Mouse (Mus musculus): ENCODE data around the gene Gm10337. TPM values are rescaled to one million over a fixed set of nuclear protein-coding genes. Genes with fewer than 3 reads are reported as not detected.

Gene Gm10337
- total and polyA plus RNA-seq, 3 experiments = not detected

GRCm38 (mm10) chr15:102503924-102504782, 631 bp downstream of the Gm10337 start:
- Histone ChIP-seq H3K4me1 (ENCODE audit: control insufficient read depth in 1 of 2, insufficient read depth in 2 of 2) (peaks cover 0 to 8% of the 10 kb centered on the region in 2 experiments; a peak in 2 of 4 replicates), H3K9ac (ENCODE audit: insufficient read depth, low read depth) (no peak overlapping the region), H3K9me3 (replicated peaks; ENCODE audit: low read length) (no peaks in the 10 kb centered on the region), H3K79me2 (replicated peaks; ENCODE audit: control insufficient read depth, extremely low read depth, insufficient read depth, poor library complexity, severe bottlenecking) (no peaks in the 10 kb centered on the region), H3K4me3 (replicated peaks in 1 of 3; ENCODE audit: low read depth in 2 of 3, low read length in 2 of 3, poor library complexity in 1 of 3) (no peak overlapping the region), H3K27ac (ENCODE audit: insufficient read depth, low read depth) (no peak overlapping the region), H3K27me3 (replicated peaks) (no peaks in the 10 kb centered on the region), H3K4me2 (ENCODE audit: insufficient read depth, low read depth, poor library complexity, severe bottlenecking) (no peak overlapping the region), H3K36me3 (replicated peaks in 1 of 2; ENCODE audit: control insufficient read depth in 1 of 2, insufficient read depth in 1 of 2, low read length in 1 of 2) (peaks cover 57 to 77% of the 10 kb centered on the region in 2 experiments)
- in situ Hi-C loops (cut with MboI; ENCODE audit: low pct_ligation_motif_present, low pct_unique_long_range_greater_than_20kb, low sequenced_read_pairs) = no loop called here
- dilution Hi-C loops (cut with MboI; ENCODE audit: extremely low pct_ligation_motif_present, extremely low pct_unique_long_range_greater_than_20kb, low sequenced_read_pairs) = no loop called here
- TF ChIP-seq MAX (IDR thresholded peaks at IDR 0.05; ENCODE audit: low read length) (no peak), JUN (IDR thresholded peaks at IDR 0.05; ENCODE audit: insufficient read depth, low read depth, low read length) (no peak), JUND (conservative IDR thresholded peaks at IDR 0.05; ENCODE audit: low read depth, low read length) (no peak), GABPA (IDR thresholded peaks at IDR 0.05; ENCODE audit: insufficient replicate concordance, low read depth, low read length) (no peak), ZKSCAN1 (IDR thresholded peaks at IDR 0.05; ENCODE audit: borderline replicate concordance, low read depth, low read length) (no peak)
- DNase-seq (ENCODE audit: extremely low read depth) = no peak

GRCm38 (mm10) chr15:102505073-102505769, 1.7 kb downstream of the Gm10337 start:
- Histone ChIP-seq H3K9me3 (replicated peaks; ENCODE audit: low read length) (no peaks in the 10 kb centered on the region), H3K27ac (ENCODE audit: insufficient read depth, low read depth) (no peak overlapping the region), H3K79me2 (replicated peaks; ENCODE audit: control insufficient read depth, extremely low read depth, insufficient read depth, poor library complexity, severe bottlenecking) (no peaks in the 10 kb centered on the region), H3K27me3 (replicated peaks) (no peaks in the 10 kb centered on the region), H3K9ac (ENCODE audit: insufficient read depth, low read depth) (no peak overlapping the region), H3K36me3 (replicated peaks in 1 of 2; ENCODE audit: control insufficient read depth in 1 of 2, insufficient read depth in 1 of 2, low read length in 1 of 2) (peaks cover 48 to 66% of the 10 kb centered on the region in 2 experiments), H3K4me3 (replicated peaks in 1 of 3; ENCODE audit: low read depth in 2 of 3, low read length in 2 of 3, poor library complexity in 1 of 3) (no peak overlapping the region), H3K4me1 (ENCODE audit: control insufficient read depth in 1 of 2, insufficient read depth in 2 of 2) (peaks cover 2 to 11% of the 10 kb centered on the region in 2 experiments; a peak in 3 of 4 replicates), H3K4me2 (ENCODE audit: insufficient read depth, low read depth, poor library complexity, severe bottlenecking) (no peak overlapping the region)
- no peak for TF ChIP-seq TBP (conservative IDR thresholded peaks at IDR 0.05; ENCODE audit: low read depth, low read length)
- TF ChIP-seq SIN3A (IDR thresholded peaks at IDR 0.05; ENCODE audit: low read length) = no peak
- TF ChIP-seq E2F4 (IDR thresholded peaks at IDR 0.05; ENCODE audit: insufficient replicate concordance, low read depth, low read length) = no peak
- TF ChIP-seq POLR2AphosphoS2 (IDR thresholded peaks at IDR 0.05; ENCODE audit: low read depth, low read length) = peak; percentile 59; the same call in 1 of the 2 replicates
- TF ChIP-seq UBTF (IDR thresholded peaks at IDR 0.05; ENCODE audit: low read depth, low read length) = no peak
- no peak for TF ChIP-seq SMC3 (IDR thresholded peaks at IDR 0.05; ENCODE audit: low read depth, low read length)
- no peak for TF ChIP-seq JUND (conservative IDR thresholded peaks at IDR 0.05; ENCODE audit: low read depth, low read length)
- no peak for TF ChIP-seq MXI1 (IDR thresholded peaks at IDR 0.05; ENCODE audit: low read depth, low read length)
- no peak for TF ChIP-seq BHLHE40 (IDR thresholded peaks at IDR 0.05; ENCODE audit: low read depth, low read length)
- no peak for TF ChIP-seq MYC (IDR thresholded peaks at IDR 0.05; ENCODE audit: low read depth, low read length)
- peak; percentile 15; the same call in 1 of the 2 replicates for TF ChIP-seq NELFE (IDR thresholded peaks at IDR 0.05; ENCODE audit: low read depth, low read length)
- TF ChIP-seq ZMIZ1 (IDR thresholded peaks at IDR 0.05; ENCODE audit: low read depth, low read length) = no peak
- TF ChIP-seq TCF12 (IDR thresholded peaks at IDR 0.05; ENCODE audit: low read depth, low read length) = no peak
- TF ChIP-seq NRF1 (IDR thresholded peaks at IDR 0.05; ENCODE audit: low read depth, low read length) = no peak
- TF ChIP-seq CTCF (conservative IDR thresholded peaks at IDR 0.05 in 1 of 2, IDR thresholded peaks at IDR 0.05 in 1 of 2; ENCODE audit: low read depth in 2 of 2, low read length in 2 of 2) = no peak
- TF ChIP-seq JUN (IDR thresholded peaks at IDR 0.05; ENCODE audit: insufficient read depth, low read depth, low read length) = no peak
- TF ChIP-seq PAX5 (IDR thresholded peaks at IDR 0.05; ENCODE audit: low read length) = no peak
- TF ChIP-seq ELF1 (IDR thresholded peaks at IDR 0.05; ENCODE audit: low read depth, low read length) = no peak
- no peak for TF ChIP-seq MEF2A (IDR thresholded peaks at IDR 0.05; ENCODE audit: borderline replicate concordance, low read depth, low read length)
- no peak for TF ChIP-seq USF1 (IDR thresholded peaks at IDR 0.05; ENCODE audit: low read depth, low read length)
- no peak for TF ChIP-seq RAD21 (IDR thresholded peaks at IDR 0.05; ENCODE audit: low read depth, low read length)
- no peak for TF ChIP-seq CHD2 (IDR thresholded peaks at IDR 0.05; ENCODE audit: low read length)
- peak; percentile 33; the same call in 1 of the 2 replicates for TF ChIP-seq POLR2A (IDR thresholded peaks at IDR 0.05; ENCODE audit: low read depth, low read length)
- TF ChIP-seq ZKSCAN1 (IDR thresholded peaks at IDR 0.05; ENCODE audit: borderline replicate concordance, low read depth, low read length) = no peak
- dilution Hi-C loops (cut with MboI; ENCODE audit: extremely low pct_ligation_motif_present, extremely low pct_unique_long_range_greater_than_20kb, low sequenced_read_pairs) = no loop called here
- no peak for DNase-seq (ENCODE audit: extremely low read depth)
- in situ Hi-C loops (cut with MboI; ENCODE audit: low pct_ligation_motif_present, low pct_unique_long_range_greater_than_20kb, low sequenced_read_pairs) = no loop called here

Data from CH12.LX (cell line).